Mouse (Mus musculus) CH12.LX (cell line): Measurements from ENCODE around the gene Syn3.

Experiments used
- BHLHE40 ChIP-seq: IDR thresholded peaks from 2 replicates; pipeline ENCODE4 v1.6.1; 2011; ENCODE audit warnings: mild to moderate bottlenecking, low read depth, low read length, improper control_type of control experiment
- CTCF ChIP-seq, 2 experiments: IDR thresholded peaks in 1 of 2; conservative IDR thresholded peaks in 1 of 2; 2 replicates each; pipeline ENCODE4 v1.5.1; 2011 to 2012; ENCODE audit warnings: low read depth in 2 of 2, low read length in 2 of 2, improper control_type of control experiment in 1 of 2, inconsistent platforms in 1 of 2, mild to moderate bottlenecking in 1 of 2, moderate library complexity in 1 of 2
- EP300 ChIP-seq: IDR thresholded peaks from 2 replicates; pipeline ENCODE4 v1.6.1; 2011; ENCODE audit warnings: low read length, improper control_type of control experiment
- JUND ChIP-seq: conservative IDR thresholded peaks from 2 replicates; pipeline ENCODE4 v1.6.1; 2011; ENCODE audit warnings: low read depth, low read length, improper control_type of control experiment
- POLR2A ChIP-seq: IDR thresholded peaks from 2 replicates; pipeline ENCODE4 v1.6.1; 2011; ENCODE audit warnings: low read depth, mild to moderate bottlenecking, improper control_type of control experiment, low read length
- TBP ChIP-seq: conservative IDR thresholded peaks from 2 replicates; pipeline ENCODE4 v1.6.1; 2011; ENCODE audit warnings: low read depth, low read length, improper control_type of control experiment
- TCF12 ChIP-seq: IDR thresholded peaks from 2 replicates; pipeline ENCODE4 v1.6.1; 2014; ENCODE audit warnings: low read depth, mild to moderate bottlenecking, inconsistent platforms, low read length, improper control_type of control experiment
- ZKSCAN1 ChIP-seq: IDR thresholded peaks from 2 replicates; pipeline ENCODE4 v1.6.1; 2012; ENCODE audit warnings: low read depth, inconsistent platforms, low read length, improper control_type of control experiment, borderline replicate concordance

DNA sequence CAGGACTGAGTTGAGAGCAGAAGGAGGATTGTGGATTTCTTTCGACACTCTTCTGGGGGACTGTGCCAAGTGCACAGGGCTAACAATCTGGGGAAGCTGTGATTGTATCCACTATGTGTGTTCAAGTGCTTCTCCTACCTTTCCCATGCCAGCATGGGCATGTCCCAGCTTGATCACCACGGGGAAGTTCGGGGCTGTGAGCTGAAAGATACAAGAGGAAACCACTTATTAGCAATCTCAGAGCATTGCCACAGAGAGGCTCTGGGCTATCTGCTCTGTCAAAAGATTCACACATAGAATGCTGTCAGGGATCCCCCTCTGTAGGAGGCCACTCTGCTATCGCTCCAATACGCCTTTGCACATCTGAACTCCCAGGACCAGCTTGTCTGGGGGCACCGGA is 363.8 kb downstream of the Syn3 start:
- TF ChIP-seq POLR2A (no peak), ZKSCAN1 (no peak), EP300 (no peak), BHLHE40 (no peak), CTCF (conservative IDR thresholded peaks at IDR 0.05 in 1 of 2, IDR thresholded peaks at IDR 0.05 in 1 of 2; ENCODE audit: low read depth in 2 of 2, low read length in 2 of 2) (no peak), JUND (no peak), TCF12 (no peak), TBP (no peak)
